Mouse (Mus musculus): Measurements from ENCODE around the gene Pde8a. TPM values are rescaled to one million over a fixed set of nuclear protein-coding genes. Genes with fewer than 3 reads are reported as not detected.

The Pde8a gene
- total and polyA plus RNA-seq, 2 experiments from 2014 or later, result 1.1 to 2.7 TPM

GRCm38 (mm10) chr7:81311130-81311529 lies 97.7 kb downstream of the Pde8a start:
- no peak for TF ChIP-seq CTCF (IDR thresholded peaks at IDR 0.05; ENCODE audit: low read depth)
- Histone ChIP-seq H3K36me3 (ENCODE audit: insufficient read depth) (no peaks in the 10 kb centered on the region), H3K4me3 (ENCODE audit: low read depth, low read length) (no peak overlapping the region), H3K27ac (ENCODE audit: low read depth, low read length) (no peak overlapping the region), H3K27me3 (ENCODE audit: insufficient read depth, low read length) (no peaks in the 10 kb centered on the region), H3K9ac (no peak overlapping the region), H3K4me2 (ENCODE audit: low read depth) (no peak overlapping the region), H3K9me3 (ENCODE audit: low read length) (no peaks in the 10 kb centered on the region), H3K4me1 (ENCODE audit: insufficient read depth) (no peaks in the 10 kb centered on the region)
- WGBS, result 90% methylated on average over 1 of the region's 1 CpGs
- ATAC-seq (no peak), DNase-seq (no peak)

- no peak for ATAC-seq
These were observed 98.2 kb downstream of the Pde8a start for GRCm38 (mm10) chr7:81311581-81311980.

GRCm38 (mm10) chr7:81315583-81315982 lies 102.2 kb downstream of the Pde8a start:
- H3K4me1 ChIP-seq (ENCODE audit: insufficient read depth), result no peaks in the 10 kb centered on the region
- DNase-seq, result no peak
- H3K27me3 ChIP-seq (ENCODE audit: insufficient read depth, low read length), result no peaks in the 10 kb centered on the region
- H3K4me3 ChIP-seq (ENCODE audit: low read depth, low read length), result no peak overlapping the region
- no peak for TF ChIP-seq CTCF (IDR thresholded peaks at IDR 0.05; ENCODE audit: low read depth)
- H3K4me2 ChIP-seq (ENCODE audit: low read depth), result no peak overlapping the region
- no peak overlapping the region for H3K9ac ChIP-seq
- no peaks in the 10 kb centered on the region for H3K36me3 ChIP-seq (ENCODE audit: insufficient read depth)
- ATAC-seq, result no peak
- WGBS, result 73% methylated on average over 8 of the region's 8 CpGs
- H3K9me3 ChIP-seq (ENCODE audit: low read length), result no peaks in the 10 kb centered on the region
- no peak overlapping the region for H3K27ac ChIP-seq (ENCODE audit: low read depth, low read length)

More at GRCm38 (mm10) chr7:81311581-81311980, 98.2 kb downstream of the Pde8a start:
- no peak for DNase-seq
- no peak overlapping the region for H3K4me2 ChIP-seq (ENCODE audit: low read depth)
- no peak overlapping the region for H3K27ac ChIP-seq (ENCODE audit: low read depth, low read length)
- H3K4me3 ChIP-seq (ENCODE audit: low read depth, low read length), result no peak overlapping the region
- H3K27me3 ChIP-seq (ENCODE audit: insufficient read depth, low read length), result no peaks in the 10 kb centered on the region
- TF ChIP-seq CTCF (IDR thresholded peaks at IDR 0.05; ENCODE audit: low read depth), result no peak
- H3K9me3 ChIP-seq (ENCODE audit: low read length), result no peaks in the 10 kb centered on the region
- H3K4me1 ChIP-seq (ENCODE audit: insufficient read depth), result no peaks in the 10 kb centered on the region
- no peak overlapping the region for H3K9ac ChIP-seq
- H3K36me3 ChIP-seq (ENCODE audit: insufficient read depth), result no peaks in the 10 kb centered on the region

GRCm38 (mm10) chr7:81319749-81320148 lies 106.4 kb downstream of the Pde8a start:
- TF ChIP-seq CTCF (IDR thresholded peaks at IDR 0.05; ENCODE audit: low read depth), result no peak
- Histone ChIP-seq H3K36me3 (ENCODE audit: insufficient read depth) (no peaks in the 10 kb centered on the region), H3K27me3 (ENCODE audit: insufficient read depth, low read length) (no peaks in the 10 kb centered on the region), H3K4me3 (ENCODE audit: low read depth, low read length) (no peak overlapping the region), H3K27ac (ENCODE audit: low read depth, low read length) (no peak overlapping the region), H3K9ac (no peak overlapping the region), H3K4me1 (ENCODE audit: insufficient read depth) (no peaks in the 10 kb centered on the region), H3K4me2 (ENCODE audit: low read depth) (no peak overlapping the region), H3K9me3 (ENCODE audit: low read length) (no peaks in the 10 kb centered on the region)
- DNase-seq (no peak), ATAC-seq (no peak)
- WGBS, result 94% methylated on average over 6 of the region's 6 CpGs

- H3K27me3 ChIP-seq (ENCODE audit: insufficient read depth, low read length), result no peaks in the 10 kb centered on the region
- H3K36me3 ChIP-seq (ENCODE audit: insufficient read depth), result peaks cover 5% of the 10 kb centered on the region; the same call in 1 of the 2 replicates
- no peak overlapping the region for H3K4me3 ChIP-seq (ENCODE audit: low read depth, low read length)
- no peaks in the 10 kb centered on the region for H3K9me3 ChIP-seq (ENCODE audit: low read length)
- peak; percentile 42; the same call in 1 of the 2 replicates for ATAC-seq
- H3K4me2 ChIP-seq (ENCODE audit: low read depth), result no peak overlapping the region
- H3K27ac ChIP-seq (ENCODE audit: low read depth, low read length), result no peak overlapping the region
- peak; percentile 44; the same call in 1 of the 2 replicates for TF ChIP-seq CTCF (IDR thresholded peaks at IDR 0.05; ENCODE audit: low read depth)
- 74% methylated on average over 5 of the region's 5 CpGs for WGBS
- no peaks in the 10 kb centered on the region for H3K4me1 ChIP-seq (ENCODE audit: insufficient read depth)
- H3K9ac ChIP-seq, result no peak overlapping the region
- DNase-seq, result no peak
These were observed 108.4 kb downstream of the Pde8a start for GRCm38 (mm10) chr7:81321776-81322175.

GRCm38 (mm10) chr7:81326043-81326442 lies 112.6 kb downstream of the Pde8a start:
- Histone ChIP-seq H3K4me3 (ENCODE audit: low read depth, low read length) (no peak overlapping the region), H3K9me3 (ENCODE audit: low read length) (no peaks in the 10 kb centered on the region), H3K4me1 (ENCODE audit: insufficient read depth) (no peaks in the 10 kb centered on the region), H3K27me3 (ENCODE audit: insufficient read depth, low read length) (no peaks in the 10 kb centered on the region), H3K4me2 (ENCODE audit: low read depth) (no peak overlapping the region), H3K9ac (no peak overlapping the region), H3K27ac (ENCODE audit: low read depth, low read length) (no peak overlapping the region), H3K36me3 (ENCODE audit: insufficient read depth) (peaks cover 14% of the 10 kb centered on the region; the same call in 1 of the 2 replicates)
- ATAC-seq (no peak), DNase-seq (no peak)
- TF ChIP-seq CTCF (IDR thresholded peaks at IDR 0.05; ENCODE audit: low read depth), result no peak
- 94% methylated on average over 12 of the region's 12 CpGs for WGBS

- no peak overlapping the region for H3K4me3 ChIP-seq (ENCODE audit: low read depth, low read length)
- H3K4me1 ChIP-seq (ENCODE audit: insufficient read depth), result no peaks in the 10 kb centered on the region
- no peak overlapping the region for H3K27ac ChIP-seq (ENCODE audit: low read depth, low read length)
- DNase-seq (no peak), ATAC-seq (no peak)
- TF ChIP-seq CTCF (IDR thresholded peaks at IDR 0.05; ENCODE audit: low read depth), result no peak
- H3K9ac ChIP-seq, result no peak overlapping the region
- no peaks in the 10 kb centered on the region for H3K9me3 ChIP-seq (ENCODE audit: low read length)
- no peak overlapping the region for H3K4me2 ChIP-seq (ENCODE audit: low read depth)
- peaks cover 16% of the 10 kb centered on the region; the same call in 1 of the 2 replicates for H3K36me3 ChIP-seq (ENCODE audit: insufficient read depth)
- no peaks in the 10 kb centered on the region for H3K27me3 ChIP-seq (ENCODE audit: insufficient read depth, low read length)
- 84% methylated on average over 6 of the region's 6 CpGs for WGBS
These were observed 113.5 kb downstream of the Pde8a start for GRCm38 (mm10) chr7:81326859-81327258.

Data from forebrain, postnatal 0 days (tissue).